In genomic region chr8:103741395-103741794, GRCm38 (mm10) we compare ENCODE assay signal across 16 mouse cellular contexts.
A peak's percentile ranks its signal among the peaks of the same experiment; 100 is the strongest.
DNase-seq lines count a peak whose midpoint lies in the region; ATAC-seq lines count a peak whose summit lies in the region.
"Had no signal": no experiment of that assay in that cellular context is flagged by ENCODE, and none has a peak within 500 bp of the region (broad histone marks: within the 10 kb centered on the region; RNA-seq: fewer than 3 reads in every experiment).

No protein-coding gene starts in this region.

- no peaks in the 10 kb centered on the region for H3K27me3 ChIP-seq in embryonic facial prominence, embryonic 15.5 days
- H3K27me3 ChIP-seq: liver, embryonic 13.5 days; midbrain, embryonic 13.5 days had no signal

- no peaks in the 10 kb centered on the region for H3K36me3 ChIP-seq in embryonic facial prominence, embryonic 15.5 days
- H3K36me3 ChIP-seq: heart, embryonic 10.5 days; hindbrain, embryonic 10.5 days; liver, embryonic 13.5 days; midbrain, embryonic 13.5 days had no signal

- 0 out of 2 replicates have a peak, but pooled peaks cover 7% of the 10 kb centered on the region for H3K4me1 ChIP-seq in embryonic facial prominence, embryonic 15.5 days
- H3K4me1 ChIP-seq: heart, embryonic 10.5 days; hindbrain, embryonic 10.5 days; liver, embryonic 13.5 days; midbrain, embryonic 13.5 days had no signal

- 57% methylated on average over 8 of the region's 8 CpGs for WGBS in embryonic facial prominence, embryonic 15.5 days

- H3K27ac ChIP-seq in embryonic facial prominence, embryonic 15.5 days (replicated peaks): peak overlapping the region; percentile 68
- H3K27ac ChIP-seq: heart, embryonic 10.5 days; hindbrain, embryonic 10.5 days; liver, embryonic 13.5 days; midbrain, embryonic 13.5 days had no signal

- no peak for DNase-seq in frontal cortex, postnatal 10 days (ENCODE audit: low spot score in 2 of 2)
- DNase-seq in layer of hippocampus, adult 18-20 months (ENCODE audit: low spot score in 2 of 2): peak; percentile 1 to 21
- DNase-seq in layer of hippocampus, postnatal 10 days (ENCODE audit: low spot score in 2 of 2): no peak
- DNase-seq in 3T3-L1 (ENCODE audit: low read depth, low spot score): peak; percentile 73
- DNase-seq in urinary bladder, adult 2 months (ENCODE audit: low spot score): no peak
- no peak for DNase-seq in adrenal gland, postnatal 36 days
- DNase-seq: cerebellum, adult 9-11 months; embryo, embryonic 11 days; liver, embryonic 13.5 days; thymus, postnatal 14 days had no signal

- ATAC-seq in frontal cortex, adult (ENCODE audit: low TSS enrichment): peak; percentile 74
- no peak for ATAC-seq in embryonic facial prominence, embryonic 15.5 days (ENCODE audit: insufficient number of reproducible peaks, low FRiP score, low TSS enrichment, low read depth)
- ATAC-seq: midbrain, embryonic 13.5 days had no signal

- H3K4me2 ChIP-seq in embryonic facial prominence, embryonic 15.5 days (replicated peaks): no peak overlapping the region
- H3K4me2 ChIP-seq: liver, embryonic 13.5 days; midbrain, embryonic 13.5 days had no signal

- no peaks in the 10 kb centered on the region for H3K9me3 ChIP-seq in embryonic facial prominence, embryonic 15.5 days (replicated peaks)
- H3K9me3 ChIP-seq: heart, embryonic 10.5 days; hindbrain, embryonic 10.5 days; liver, embryonic 13.5 days; midbrain, embryonic 13.5 days had no signal

- no peak overlapping the region for H3K9ac ChIP-seq in embryonic facial prominence, embryonic 15.5 days
- H3K9ac ChIP-seq: liver, embryonic 13.5 days; midbrain, embryonic 13.5 days had no signal

- no peak overlapping the region for H3K4me3 ChIP-seq in embryonic facial prominence, embryonic 15.5 days (replicated peaks)
- H3K4me3 ChIP-seq: erythroblast, embryonic 14.5 days; heart, embryonic 10.5 days; hindbrain, embryonic 10.5 days; liver, embryonic 13.5 days; midbrain, embryonic 13.5 days had no signal

Comparison
In these comparisons a context has a peak if more than half of its experiments do, and no peak if none do; other contexts are left out.
1. DNase-seq: peak in layer of hippocampus, adult 18-20 months (2 of 2) and 3T3-L1 (single experiment); none in frontal cortex, postnatal 10 days (0 of 2), layer of hippocampus, postnatal 10 days (0 of 2), urinary bladder, adult 2 months (single experiment) and adrenal gland, postnatal 36 days (0 of 2).